Mouse (Mus musculus) ES-Bruce4 (cell line): ENCODE results near the gene Tnfrsf4.

Experiments
- CTCF ChIP-seq: IDR thresholded peaks from one replicate; pipeline ENCODE4 v1.8.1; 2011; ENCODE audit warnings: low read depth, low read length
- EP300 ChIP-seq: IDR thresholded peaks from 2 replicates; pipeline ENCODE4 v1.6.1; 2011; ENCODE audit warnings: low read depth, low read length; ENCODE audit not compliant: insufficient read depth
- POLR2A ChIP-seq: IDR thresholded peaks from one replicate; pipeline ENCODE4 v1.8.1; 2011; ENCODE audit warnings: low read length; ENCODE audit not compliant: insufficient read depth

DNA sequence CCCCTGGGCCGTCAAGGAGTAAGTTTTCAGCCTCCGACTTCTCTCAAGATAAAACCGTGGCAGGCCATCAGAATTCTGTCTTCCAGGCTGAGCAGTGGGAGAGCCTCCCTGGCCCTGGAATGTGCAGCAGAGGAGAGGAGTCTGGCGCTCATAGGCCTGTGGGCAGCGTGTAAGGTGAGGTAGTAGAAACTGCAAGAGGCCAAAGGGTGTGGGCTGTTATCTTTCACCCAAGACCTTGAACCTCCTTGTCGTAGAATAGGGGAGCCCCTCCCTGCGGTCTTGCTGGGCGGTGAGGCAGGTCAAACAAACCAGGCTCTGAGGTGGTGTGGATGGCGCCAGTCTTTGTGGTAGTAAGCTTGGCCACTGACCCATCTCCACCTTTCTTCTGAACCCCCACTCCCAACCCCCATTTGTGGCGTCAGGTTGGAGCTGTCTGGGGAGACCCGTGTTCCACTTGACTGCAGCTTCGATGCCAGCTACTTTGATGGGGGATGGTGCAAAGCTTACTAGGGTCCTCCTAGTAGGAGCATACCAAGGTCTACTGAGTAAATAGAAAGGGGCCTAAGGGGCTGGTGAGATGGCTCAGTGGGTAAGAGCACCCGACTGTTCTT is 44.5 kb upstream of the Tnfrsf4 start:
- TF ChIP-seq CTCF: no peak
- TF ChIP-seq POLR2A: no peak
- TF ChIP-seq EP300: no peak
